Mouse (Mus musculus): ENCODE data around the gene Cdh4.

DNA sequence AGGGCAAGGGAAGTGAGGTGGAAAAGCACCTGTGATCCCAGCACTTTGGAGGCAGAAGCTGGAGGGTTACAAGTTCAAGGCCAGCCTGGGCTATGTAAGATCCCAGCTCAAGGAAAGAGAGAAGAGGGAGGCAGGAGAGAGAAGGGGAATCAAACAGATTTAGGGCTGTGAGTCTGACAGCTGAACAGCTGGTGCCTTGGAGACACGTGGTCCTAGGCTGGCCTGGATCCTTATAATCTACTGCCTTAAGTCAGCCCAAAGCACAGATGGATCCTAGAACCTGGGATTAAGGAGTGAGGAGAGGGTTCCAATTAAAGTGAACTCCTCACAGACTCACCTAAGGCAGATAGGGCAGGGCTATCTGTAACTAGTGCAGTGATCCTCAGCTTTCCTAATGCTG is 352.1 kb downstream of the Cdh4 start:
- TF ChIP-seq CTCF (IDR thresholded peaks at IDR 0.05; ENCODE audit: borderline replicate concordance, insufficient read depth, low read depth, low read length): no peak
- TF ChIP-seq POLR2A (IDR thresholded peaks at IDR 0.05; ENCODE audit: borderline replicate concordance, insufficient read depth, low read length): no peak

Data from cerebellum, adult 2 months (tissue).